Mouse (Mus musculus) monocyte, adult 59 days (primary cell): ENCODE results near the gene Gm44511. TPM values are rescaled to one million over a fixed set of nuclear protein-coding genes. Genes with fewer than 3 reads are reported as not detected.

Source experiments
- total RNA-seq, 2 experiments: library from RNA; stranded (reverse); gene quantifications; one replicate each; pipeline ENCODE4 v1.2.4; 2023

Gm44511 gene
- total RNA-seq = not detected

GRCm38 (mm10) chr6:128826132-128826531 lies at the start of gene Gm44511, which contains the start of gene Klrb1b:
TSS of gene Gm44511 (minus strand) at chr6:128826315.
TSS of gene Klrb1b (minus strand) at chr6:128826331.

GRCm38 (mm10) chr6:128789115-128789514 lies 37.0 kb downstream of the Gm44511 start, which contains the start of gene Klrb1c:
TSS of gene Klrb1c (minus strand) at chr6:128789215.

Other genes starting within 250 kb of the Gm44511 start
- gene A2ml1, start 244.7 kb downstream of the Gm44511 start, total RNA-seq = not detected
- not detected for gene Klrb1a, start 202.8 kb downstream of the Gm44511 start, total RNA-seq
- gene Clec2h, start 163.9 kb downstream of the Gm44511 start, total RNA-seq = 1 to 10 TPM in 1 of 2 experiments, not detected in 1; 1.0 TPM
- gene Klrb1, start 103.3 kb downstream of the Gm44511 start, total RNA-seq = not detected
- under 1 TPM; 0.27 to 0.60 TPM for gene Klrb1c, start 37.1 kb downstream of the Gm44511 start, total RNA-seq
- under 1 TPM in 1 of 2 experiments, not detected in 1; 0.50 TPM for gene Klrb1b, start within 50 bp of the Gm44511 start, total RNA-seq
- gene Clec2i, start 61.3 kb upstream of the Gm44511 start, total RNA-seq = 10 to 100 TPM; 32.5 to 32.6 TPM
- gene BC035044, start 64.8 kb upstream of the Gm44511 start, total RNA-seq = 100 to 1,000 TPM in 1 of 2 experiments, 10 to 100 TPM in 1; 97.2 to 102 TPM
- 1 to 10 TPM; 7.1 to 7.8 TPM for gene Clec2g, start 108.1 kb upstream of the Gm44511 start, total RNA-seq
- gene Klrb1f, start 219.6 kb upstream of the Gm44511 start, total RNA-seq = 1 to 10 TPM; 1.8 to 5.8 TPM